In genomic region chr4:138495775-138496174, GRCm38 (mm10) we compare ENCODE assay signal across 8 mouse cellular contexts. TPM values are rescaled to one million over a fixed set of nuclear protein-coding genes. Genes with fewer than 3 reads are reported as not detected.
DNase-seq lines count a peak whose midpoint lies in the region; ATAC-seq lines count a peak whose summit lies in the region.

No protein-coding gene starts in this region.

- H3K4me2 ChIP-seq in liver, embryonic 12.5 days = 0 out of 2 replicates have a peak overlapping the region, but pooled peaks have one; percentile 8
- H3K4me2 ChIP-seq in liver, embryonic 11.5 days = no peak overlapping the region; the same call in 1 of the 2 replicates
- H3K4me2 ChIP-seq in forebrain, embryonic 14.5 days (ENCODE audit: low read length) = peak overlapping the region; percentile 30
- H3K4me2 ChIP-seq in intestine, embryonic 16.5 days (ENCODE audit: low read depth, low read length) = peak overlapping the region; percentile 24
- H3K4me2 ChIP-seq in neural tube, embryonic 13.5 days = peak overlapping the region; percentile 15

- DNase-seq in liver, embryonic 11.5 days (ENCODE audit: low spot score) = no peak
- no peak for DNase-seq in forebrain, embryonic 14.5 days (ENCODE audit: low spot score)
- DNase-seq in thymus, postnatal 4 days = no peak
- no peak for DNase-seq in adrenal gland, postnatal 14 days
- DNase-seq in gastrocnemius, postnatal 10 days = no peak

- no peak for ATAC-seq in liver, embryonic 12.5 days
- no peak for ATAC-seq in liver, embryonic 11.5 days (replicated peaks; ENCODE audit: low FRiP score)
- ATAC-seq in forebrain, embryonic 14.5 days = no peak
- 0 out of 2 replicates have a peak, but pooled peaks have one; percentile 17 for ATAC-seq in intestine, embryonic 16.5 days
- no peak for ATAC-seq in neural tube, embryonic 13.5 days (ENCODE audit: low read depth)

- no peak overlapping the region for H3K9ac ChIP-seq in liver, embryonic 12.5 days
- H3K9ac ChIP-seq in liver, embryonic 11.5 days (ENCODE audit: low read depth, low read length) = no peak overlapping the region
- no peak overlapping the region for H3K9ac ChIP-seq in forebrain, embryonic 14.5 days (ENCODE audit: low read length)
- no peak overlapping the region for H3K9ac ChIP-seq in intestine, embryonic 16.5 days (ENCODE audit: low read depth, low read length)
- H3K9ac ChIP-seq in neural tube, embryonic 13.5 days = peak overlapping the region; percentile 6; the same call in 1 of the 2 replicates

- no peak overlapping the region for H3K27ac ChIP-seq in liver, embryonic 12.5 days
- H3K27ac ChIP-seq in liver, embryonic 11.5 days (ENCODE audit: low read depth, low read length) = no peak overlapping the region
- no peak overlapping the region for H3K27ac ChIP-seq in forebrain, embryonic 14.5 days (ENCODE audit: low read depth, low read length)
- H3K27ac ChIP-seq in intestine, embryonic 16.5 days (ENCODE audit: low read length) = peak overlapping the region; percentile 31; the same call in 1 of the 2 replicates
- peak overlapping the region; percentile 53 for H3K27ac ChIP-seq in neural tube, embryonic 13.5 days (replicated peaks)

- H3K9me3 ChIP-seq in liver, embryonic 12.5 days (replicated peaks) = no peaks in the 10 kb centered on the region
- H3K9me3 ChIP-seq in liver, embryonic 11.5 days (ENCODE audit: control insufficient read depth, low read length) = no peaks in the 10 kb centered on the region
- no peaks in the 10 kb centered on the region for H3K9me3 ChIP-seq in forebrain, embryonic 14.5 days (replicated peaks; ENCODE audit: control insufficient read depth, low read length)
- H3K9me3 ChIP-seq in intestine, embryonic 16.5 days (ENCODE audit: control insufficient read depth, low read length) = no peaks in the 10 kb centered on the region
- no peaks in the 10 kb centered on the region for H3K9me3 ChIP-seq in neural tube, embryonic 13.5 days

- H3K36me3 ChIP-seq in liver, embryonic 12.5 days = no peaks in the 10 kb centered on the region
- no peaks in the 10 kb centered on the region for H3K36me3 ChIP-seq in liver, embryonic 11.5 days (ENCODE audit: control insufficient read depth, insufficient read depth, low read length)
- H3K36me3 ChIP-seq in forebrain, embryonic 14.5 days (ENCODE audit: control insufficient read depth, insufficient read depth, low read length) = no peaks in the 10 kb centered on the region
- H3K36me3 ChIP-seq in intestine, embryonic 16.5 days (ENCODE audit: control insufficient read depth, insufficient read depth, low read length) = no peaks in the 10 kb centered on the region
- no peaks in the 10 kb centered on the region for H3K36me3 ChIP-seq in neural tube, embryonic 13.5 days

- 9% methylated on average over 13 of the region's 13 CpGs for WGBS in liver, embryonic 12.5 days (ENCODE audit: insufficient replicate concordance)
- 7% methylated on average over 13 of the region's 13 CpGs for WGBS in liver, embryonic 11.5 days
- 11% methylated on average over 13 of the region's 13 CpGs for WGBS in forebrain, embryonic 14.5 days
- 10% methylated on average over 13 of the region's 13 CpGs for WGBS in intestine, embryonic 16.5 days
- 8% methylated on average over 13 of the region's 13 CpGs for WGBS in neural tube, embryonic 13.5 days

- 0 out of 2 replicates have a peak, but pooled peaks cover 5% of the 10 kb centered on the region for H3K4me1 ChIP-seq in liver, embryonic 12.5 days
- no peaks in the 10 kb centered on the region for H3K4me1 ChIP-seq in liver, embryonic 11.5 days (replicated peaks; ENCODE audit: control insufficient read depth, insufficient read depth, low read length)
- peaks cover 27% of the 10 kb centered on the region for H3K4me1 ChIP-seq in forebrain, embryonic 14.5 days (ENCODE audit: control insufficient read depth, insufficient read depth, low read length)
- H3K4me1 ChIP-seq in intestine, embryonic 16.5 days (ENCODE audit: control insufficient read depth, insufficient read depth, low read length) = peaks cover 38% of the 10 kb centered on the region
- H3K4me1 ChIP-seq in neural tube, embryonic 13.5 days (replicated peaks) = peaks cover 50% of the 10 kb centered on the region

- no peak overlapping the region for H3K4me3 ChIP-seq in liver, embryonic 12.5 days
- H3K4me3 ChIP-seq in liver, embryonic 11.5 days (ENCODE audit: low read depth, low read length) = no peak overlapping the region
- H3K4me3 ChIP-seq in forebrain, embryonic 14.5 days (ENCODE audit: low read depth, low read length) = no peak overlapping the region
- H3K4me3 ChIP-seq in intestine, embryonic 16.5 days (ENCODE audit: low read length) = no peak overlapping the region
- H3K4me3 ChIP-seq in neural tube, embryonic 13.5 days = no peak overlapping the region

- peaks cover 44% of the 10 kb centered on the region for H3K27me3 ChIP-seq in liver, embryonic 12.5 days (replicated peaks)
- H3K27me3 ChIP-seq in liver, embryonic 11.5 days (replicated peaks; ENCODE audit: control insufficient read depth, insufficient read depth, low read length) = peaks cover 12% of the 10 kb centered on the region
- no peaks in the 10 kb centered on the region for H3K27me3 ChIP-seq in forebrain, embryonic 14.5 days (replicated peaks; ENCODE audit: control insufficient read depth, insufficient read depth, low read length)
- H3K27me3 ChIP-seq in intestine, embryonic 16.5 days (replicated peaks; ENCODE audit: control insufficient read depth, insufficient read depth, low read length) = no peaks in the 10 kb centered on the region
- no peaks in the 10 kb centered on the region for H3K27me3 ChIP-seq in neural tube, embryonic 13.5 days

RNA-seq across cellular contexts. Expression of gene Camk2n1, which starts 41.7 kb away (rescaled TPM):
- polyA plus RNA-seq in liver, embryonic 12.5 days (2016; fragmentation: Nextera tagmentation; extraction: Ambion mirVana) = 1.3 and 1.4 TPM in 2 replicates
- 2.1 TPM in 2 replicates for polyA plus RNA-seq in liver, embryonic 11.5 days (2014; fragmentation: Nextera tagmentation; extraction: Ambion mirVana)
- polyA plus RNA-seq in forebrain, embryonic 14.5 days (2014; fragmentation: Nextera tagmentation; extraction: Ambion mirVana) = 7.5 and 7.8 TPM in 2 replicates
- 3.5 and 3.6 TPM in 2 replicates for polyA plus RNA-seq in intestine, embryonic 16.5 days (2015; fragmentation: Nextera tagmentation; extraction: Ambion mirVana)
- 15.0 and 15.3 TPM in 2 replicates for polyA plus RNA-seq in neural tube, embryonic 13.5 days (2015; fragmentation: Nextera tagmentation; extraction: Ambion mirVana)
- 18.9 and 22.9 TPM in 2 replicates for total RNA-seq in adrenal gland, postnatal 14 days (2021)
- 1 to 10 TPM; 5.9 to 7.2 TPM for total RNA-seq in gastrocnemius, postnatal 10 days (2021)

Comparison
In these comparisons a context has a peak if more than half of its experiments do, and no peak if none do; other contexts are left out.
1. H3K27ac ChIP-seq: peak in intestine, embryonic 16.5 days (single experiment) and neural tube, embryonic 13.5 days (single experiment); none in liver, embryonic 12.5 days (single experiment), liver, embryonic 11.5 days (single experiment) and forebrain, embryonic 14.5 days (single experiment).